Mouse (Mus musculus) kidney, embryonic 16.5 days (tissue): ENCODE data around the gene Ccdc124. TPM values are rescaled to one million over a fixed set of nuclear protein-coding genes. Genes with fewer than 3 reads are reported as not detected.
A peak's percentile ranks its signal among the peaks of the same experiment; 100 is the strongest.

ENCODE experiments used
- ATAC-seq: fragments of 200-750 bp; cut with Nextera tagmentation; 2 replicates; pipeline ENCODE4 v1.8.0; 2017; ENCODE audit warnings: moderate TSS enrichment; ENCODE audit not compliant: low FRiP score, low TSS enrichment
- H3K27ac ChIP-seq: fragments of 300-500 bp; sonication (generic); 2 replicates; pipeline ENCODE4 v1.5.1; 2014; ENCODE audit warnings: low read length
- H3K27me3 ChIP-seq: fragments of 300-500 bp; sonication (generic); 2 replicates; pipeline ENCODE4 v1.6.1; 2014; ENCODE audit warnings: low read length, control low read depth, mixed read lengths; ENCODE audit not compliant: insufficient read depth
- H3K36me3 ChIP-seq: fragments of 300-500 bp; sonication (generic); 2 replicates; pipeline ENCODE4 v1.6.1; 2014; ENCODE audit warnings: low read length, control low read depth, mixed read lengths; ENCODE audit not compliant: insufficient read depth
- H3K4me1 ChIP-seq: fragments of 300-500 bp; sonication (generic); 2 replicates; pipeline ENCODE4 v1.6.1; 2014; ENCODE audit warnings: low read length, control low read depth, mixed read lengths; ENCODE audit not compliant: insufficient read depth
- H3K4me2 ChIP-seq: fragments of 300-500 bp; sonication (generic); replicated peaks from 2 replicates; pipeline ENCODE4 v1.6.1; 2014; ENCODE audit warnings: low read depth, low read length
- H3K4me3 ChIP-seq: fragments of 300-500 bp; sonication (generic); 2 replicates; pipeline ENCODE4 v1.5.1; 2014; ENCODE audit warnings: mild to moderate bottlenecking, low read length
- H3K9ac ChIP-seq: fragments of 300-500 bp; sonication (generic); replicated peaks from 2 replicates; pipeline ENCODE4 v1.6.1; 2014; ENCODE audit warnings: low read length
- H3K9me3 ChIP-seq: fragments of 300-500 bp; sonication (generic); 2 replicates; pipeline ENCODE4 v1.6.1; 2016; ENCODE audit warnings: low read length, control low read depth
- WGBS: fragments of 180-500 bp; shearing (Covaris S2); extraction: QIAGEN DNeasy Blood & Tissue Kit; methylation state at CpG from one replicate; pipeline ENCODE4 v1.1.7; 2014; 5-methylcytosine and 5-hydroxymethylcytosine counted together
- polyA plus RNA-seq: library from polyadenylated mRNA; unstranded; fragments of >200 nt; fragmentation: Nextera tagmentation; extraction: Ambion mirVana; gene quantifications from 2 replicates; pipeline ENCODE4 v1.2.1, GENCODE M21; 2015

The Ccdc124 gene
- polyA plus RNA-seq, 1 experiment from 2014 or later = 114 TPM

DNA sequence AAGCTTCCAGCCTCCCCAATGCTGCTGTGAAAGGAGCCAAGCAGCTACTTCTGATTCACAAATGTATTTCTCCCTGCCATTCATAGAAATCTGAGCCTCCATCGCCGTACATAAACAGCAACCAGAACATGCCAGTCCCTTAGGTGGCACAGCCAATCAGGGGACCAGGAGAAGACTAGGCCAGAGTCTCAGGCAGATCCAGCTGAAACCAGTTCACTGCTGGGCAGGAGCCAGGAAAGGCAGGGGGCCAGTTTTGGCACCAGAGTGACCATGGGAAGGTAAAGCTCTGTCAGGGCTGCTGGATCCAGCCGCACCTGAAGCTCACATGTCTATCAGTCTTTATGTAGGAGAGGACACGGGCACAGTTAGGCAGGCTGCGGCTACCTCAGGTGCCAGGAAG is 16.9 kb upstream of the Ccdc124 start:
- Histone ChIP-seq H3K4me3 (no peak overlapping the region), H3K4me1 (peaks cover 22% of the 10 kb centered on the region), H3K27ac (no peak overlapping the region), H3K36me3 (peaks cover 20% of the 10 kb centered on the region), H3K27me3 (peaks cover 30% of the 10 kb centered on the region), H3K4me2 (no peak overlapping the region), H3K9me3 (no peaks in the 10 kb centered on the region), H3K9ac (no peak overlapping the region)
- ATAC-seq = no peak
- 97% methylated on average over 5 of the region's 5 CpGs for WGBS

DNA sequence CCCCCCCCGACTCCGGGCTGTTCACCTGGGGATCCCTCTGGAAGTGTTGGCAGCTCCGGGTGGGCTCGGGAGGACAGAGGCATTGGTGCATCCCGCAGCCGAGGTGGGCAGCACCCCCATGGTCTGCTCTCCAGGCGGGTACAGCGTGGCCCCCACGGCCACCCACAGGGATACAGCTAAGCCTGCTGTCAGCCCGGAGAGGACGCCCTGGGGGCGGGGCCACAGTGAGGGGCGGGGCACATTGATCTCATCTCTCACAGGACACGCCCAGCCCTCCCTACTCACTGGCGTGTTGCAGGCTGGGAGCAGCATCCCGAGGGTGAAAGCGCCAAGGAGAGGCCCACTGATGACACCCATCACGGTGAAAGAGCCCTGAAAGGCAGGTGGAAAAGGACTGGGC is 13.9 kb upstream of the Ccdc124 start:
- H3K27ac ChIP-seq = no peak overlapping the region
- H3K4me2 ChIP-seq = no peak overlapping the region; the same call in 1 of the 2 replicates
- no peak overlapping the region for H3K9ac ChIP-seq
- no peak for ATAC-seq
- H3K4me3 ChIP-seq = no peak overlapping the region
- WGBS = 4% methylated on average over 17 of the region's 18 CpGs
- no peaks in the 10 kb centered on the region for H3K9me3 ChIP-seq
- H3K27me3 ChIP-seq = peaks cover 21% of the 10 kb centered on the region
- peaks cover 15% of the 10 kb centered on the region for H3K4me1 ChIP-seq
- H3K36me3 ChIP-seq = no peaks in the 10 kb centered on the region

DNA sequence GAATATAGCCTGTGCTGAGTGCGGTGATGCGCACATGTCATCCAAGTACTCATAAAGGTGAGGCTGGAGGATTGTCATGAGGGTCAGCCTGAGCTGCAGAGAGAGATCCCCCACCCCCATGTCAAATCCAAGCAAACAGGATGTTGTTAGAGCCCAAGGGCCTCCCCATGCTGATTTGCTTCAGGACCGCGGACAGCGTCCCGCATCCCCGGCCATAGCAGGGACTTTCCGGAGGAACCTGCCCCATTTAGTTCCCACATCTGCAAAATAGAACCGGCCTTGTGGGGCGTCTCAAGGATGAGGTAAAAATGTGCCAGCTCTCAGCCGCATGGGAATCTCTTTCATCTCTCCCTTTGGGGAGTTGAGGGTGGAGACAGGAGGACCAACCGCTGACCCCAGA is 11.9 kb upstream of the Ccdc124 start:
- H3K9me3 ChIP-seq = no peaks in the 10 kb centered on the region
- ATAC-seq = no peak

GRCm38 (mm10) chr8:70884683-70885082 is 10.9 kb upstream of the Ccdc124 start:
- 81% methylated on average over 10 of the region's 10 CpGs for WGBS
- no peak overlapping the region for H3K27ac ChIP-seq
- no peak overlapping the region for H3K9ac ChIP-seq
- peaks cover 9% of the 10 kb centered on the region; the same call in 1 of the 2 replicates for H3K4me1 ChIP-seq
- H3K9me3 ChIP-seq = no peaks in the 10 kb centered on the region
- no peaks in the 10 kb centered on the region for H3K36me3 ChIP-seq
- H3K4me3 ChIP-seq = no peak overlapping the region
- no peak overlapping the region for H3K4me2 ChIP-seq
- no peaks in the 10 kb centered on the region for H3K27me3 ChIP-seq
- ATAC-seq = no peak

More for the DNA sequence above, 11.9 kb upstream of the Ccdc124 start:
- 16% methylated on average over 12 of the region's 12 CpGs for WGBS
- no peak overlapping the region for H3K27ac ChIP-seq
- no peaks in the 10 kb centered on the region for H3K36me3 ChIP-seq
- H3K4me1 ChIP-seq = peaks cover 3% of the 10 kb centered on the region; the same call in 1 of the 2 replicates
- H3K9ac ChIP-seq = no peak overlapping the region
- peaks cover under 1% of the 10 kb centered on the region; the same call in 1 of the 2 replicates for H3K27me3 ChIP-seq
- H3K4me3 ChIP-seq = no peak overlapping the region
- no peak overlapping the region for H3K4me2 ChIP-seq

GRCm38 (mm10) chr8:70884186-70884585 is 10.5 kb upstream of the Ccdc124 start:
- ATAC-seq = no peak
- H3K36me3 ChIP-seq = no peaks in the 10 kb centered on the region
- H3K4me3 ChIP-seq = no peak overlapping the region
- H3K9me3 ChIP-seq = no peaks in the 10 kb centered on the region
- no peak overlapping the region for H3K4me2 ChIP-seq
- no peak overlapping the region for H3K9ac ChIP-seq
- H3K4me1 ChIP-seq = peaks cover 9% of the 10 kb centered on the region; the same call in 1 of the 2 replicates
- no peaks in the 10 kb centered on the region for H3K27me3 ChIP-seq
- no peak overlapping the region for H3K27ac ChIP-seq
- WGBS = 83% methylated on average over 4 of the region's 4 CpGs

DNA sequence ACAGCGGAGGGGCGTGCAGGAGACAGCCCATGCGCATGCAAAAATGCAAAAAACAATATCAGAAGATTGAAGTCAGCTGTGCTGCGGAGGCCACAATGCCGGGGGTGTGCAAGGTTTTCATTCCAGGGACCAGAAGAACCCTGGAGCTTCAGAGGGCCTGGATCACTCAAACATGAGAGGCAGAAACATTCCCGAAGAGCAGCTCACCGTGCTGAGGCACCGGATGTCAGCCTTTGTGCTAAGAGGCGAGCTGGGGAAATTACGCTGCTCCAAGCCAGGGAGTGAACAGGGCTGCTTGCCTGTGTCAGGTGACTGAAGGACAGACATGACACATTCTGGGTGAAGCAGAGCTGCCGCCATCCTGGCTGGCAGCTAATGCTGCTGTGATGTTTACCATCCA is 6.8 kb upstream of the Ccdc124 start:
- 0 out of 2 replicates have a peak, but pooled peaks have one; percentile 13 for ATAC-seq
- Histone ChIP-seq H3K4me3 (no peak overlapping the region), H3K4me2 (no peak overlapping the region), H3K27ac (no peak overlapping the region), H3K9ac (0 out of 2 replicates have a peak overlapping the region, but pooled peaks have one; percentile 19), H3K27me3 (no peaks in the 10 kb centered on the region), H3K36me3 (no peaks in the 10 kb centered on the region), H3K9me3 (no peaks in the 10 kb centered on the region), H3K4me1 (peaks cover 9% of the 10 kb centered on the region; the same call in 1 of the 2 replicates)
- WGBS = 25% methylated on average over 11 of the region's 11 CpGs

DNA sequence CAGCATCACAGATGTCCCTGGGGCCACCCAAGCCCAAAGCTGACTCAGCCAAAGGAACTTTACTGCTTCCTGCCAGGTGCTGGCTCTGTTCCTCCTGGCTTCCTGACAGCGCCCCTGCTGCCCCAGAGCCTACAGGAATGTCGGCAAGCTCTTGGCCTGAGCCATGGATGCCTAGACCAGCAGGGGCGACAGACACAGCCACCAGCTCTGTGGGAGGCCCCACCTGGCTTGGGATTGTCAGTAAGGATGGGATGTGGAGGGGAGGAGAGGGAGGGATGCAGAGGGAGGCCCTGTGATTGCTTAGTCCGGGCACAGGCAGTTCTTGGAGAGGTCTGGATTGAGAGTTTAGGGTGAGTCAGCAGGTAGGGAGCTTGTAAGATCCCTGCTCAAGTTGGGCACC is 6.4 kb upstream of the Ccdc124 start:
- 0 out of 2 replicates have a peak overlapping the region, but pooled peaks have one; percentile 27 for H3K9ac ChIP-seq
- no peaks in the 10 kb centered on the region for H3K36me3 ChIP-seq
- WGBS = 9% methylated on average over 4 of the region's 4 CpGs
- H3K9me3 ChIP-seq = no peaks in the 10 kb centered on the region
- no peak overlapping the region for H3K4me3 ChIP-seq
- H3K4me2 ChIP-seq = no peak overlapping the region
- H3K27ac ChIP-seq = no peak overlapping the region
- H3K27me3 ChIP-seq = no peaks in the 10 kb centered on the region
- ATAC-seq = peak; percentile 13; the same call in 1 of the 2 replicates
- peaks cover 9% of the 10 kb centered on the region; the same call in 1 of the 2 replicates for H3K4me1 ChIP-seq

DNA sequence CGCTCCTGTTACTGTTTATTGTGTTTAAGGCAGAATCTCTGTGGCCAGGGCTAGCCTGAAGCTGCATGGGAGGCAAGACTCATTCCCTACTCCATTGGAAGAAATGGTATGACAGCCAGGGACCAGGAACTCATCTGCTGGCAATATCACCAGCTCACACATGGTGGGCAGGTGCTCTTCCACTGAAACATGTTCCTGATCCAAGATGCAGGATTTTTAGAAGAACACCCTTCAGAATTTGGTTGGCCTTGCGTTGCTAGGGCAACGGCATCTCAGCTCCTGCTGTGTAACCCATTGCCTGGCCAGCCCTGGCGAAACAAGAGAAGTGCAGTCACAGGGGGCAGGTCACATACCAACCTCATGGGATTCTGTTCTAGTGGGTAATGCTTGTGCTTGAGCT is 5.8 kb upstream of the Ccdc124 start:
- Histone ChIP-seq H3K4me1 (peaks cover 9% of the 10 kb centered on the region; the same call in 1 of the 2 replicates), H3K4me2 (no peak overlapping the region), H3K9me3 (no peaks in the 10 kb centered on the region), H3K4me3 (no peak overlapping the region), H3K27me3 (no peaks in the 10 kb centered on the region), H3K9ac (no peak overlapping the region), H3K27ac (no peak overlapping the region), H3K36me3 (no peaks in the 10 kb centered on the region)
- no peak for ATAC-seq
- whole genome bisulfite sequencing = 58% methylated on average over 4 of the region's 4 CpGs

DNA sequence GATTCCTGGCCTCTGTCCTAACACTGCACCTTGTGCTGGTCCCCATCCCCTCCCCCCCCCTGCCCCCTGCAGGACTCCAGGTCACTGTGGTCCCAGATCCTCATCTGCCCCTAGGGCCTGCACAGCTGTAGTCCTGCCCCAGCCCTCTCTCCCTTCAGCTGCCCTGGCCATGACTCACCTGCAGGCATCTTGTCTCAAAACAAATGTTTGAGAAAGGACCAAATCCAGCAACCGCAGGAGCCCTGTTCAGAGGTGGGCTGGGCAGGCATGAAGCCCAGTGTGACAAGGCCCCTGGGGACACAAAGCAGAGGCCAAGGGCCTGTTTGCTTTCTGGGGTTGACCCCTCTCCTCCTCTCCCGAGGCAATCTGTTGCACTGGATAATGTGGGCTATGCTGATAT is 4.4 kb upstream of the Ccdc124 start:
- H3K4me3 ChIP-seq = no peak overlapping the region
- H3K4me1 ChIP-seq = peaks cover 9% of the 10 kb centered on the region; the same call in 1 of the 2 replicates
- H3K4me2 ChIP-seq = no peak overlapping the region
- no peak overlapping the region for H3K9ac ChIP-seq
- 73% methylated on average over 2 of the region's 2 CpGs for WGBS
- H3K9me3 ChIP-seq = no peaks in the 10 kb centered on the region
- H3K36me3 ChIP-seq = no peaks in the 10 kb centered on the region
- H3K27ac ChIP-seq = no peak overlapping the region
- no peak for ATAC-seq
- no peaks in the 10 kb centered on the region for H3K27me3 ChIP-seq

- Histone ChIP-seq H3K27ac (no peak overlapping the region), H3K9ac (no peak overlapping the region), H3K4me3 (no peak overlapping the region), H3K27me3 (no peaks in the 10 kb centered on the region), H3K36me3 (no peaks in the 10 kb centered on the region), H3K4me2 (no peak overlapping the region), H3K9me3 (no peaks in the 10 kb centered on the region), H3K4me1 (peaks cover 14% of the 10 kb centered on the region; the same call in 1 of the 2 replicates)
- WGBS = 41% methylated on average over 4 of the region's 4 CpGs
- ATAC-seq = no peak
Measured at GRCm38 (mm10) chr8:70876382-70876781, 2.6 kb upstream of the Ccdc124 start.
